Mouse (Mus musculus) embryonic facial prominence, embryonic 12.5 days (tissue): ENCODE results near the gene Rad51d. TPM values are rescaled to one million over a fixed set of nuclear protein-coding genes. Genes with fewer than 3 reads are reported as not detected.
A peak's percentile ranks its signal among the peaks of the same experiment; 100 is the strongest.

Source experiments
- ATAC-seq: fragments of 200-750 bp; cut with Nextera tagmentation; 2 replicates; pipeline ENCODE4 v1.8.0; 2017; ENCODE audit not compliant: insufficient number of reproducible peaks, insufficient read depth, low FRiP score, low TSS enrichment
- H3K27ac ChIP-seq: fragments of 300-500 bp; sonication (generic); 2 replicates; pipeline ENCODE4 v1.5.1; 2016; ENCODE audit warnings: mild to moderate bottlenecking
- H3K27me3 ChIP-seq: fragments of 300-500 bp; sonication (generic); 2 replicates; pipeline ENCODE4 v1.6.1; 2016; ENCODE audit warnings: mild to moderate bottlenecking, moderate library complexity
- H3K36me3 ChIP-seq: fragments of 300-500 bp; sonication (generic); 2 replicates; pipeline ENCODE4 v1.6.1; 2016; ENCODE audit warnings: mild to moderate bottlenecking
- H3K4me1 ChIP-seq: fragments of 300-500 bp; sonication (generic); 2 replicates; pipeline ENCODE4 v1.6.1; 2016
- H3K4me2 ChIP-seq: fragments of 300-500 bp; sonication (generic); replicated peaks from 2 replicates; pipeline ENCODE4 v1.6.1; 2016; ENCODE audit warnings: mild to moderate bottlenecking, moderate library complexity
- H3K4me3 ChIP-seq: fragments of 300-500 bp; sonication (generic); 2 replicates; pipeline ENCODE4 v1.5.1; 2016; ENCODE audit warnings: mild to moderate bottlenecking
- H3K9ac ChIP-seq: fragments of 300-500 bp; sonication (generic); 2 replicates; pipeline ENCODE4 v1.6.1; 2016; ENCODE audit warnings: mild to moderate bottlenecking, moderate library complexity
- H3K9me3 ChIP-seq: fragments of 300-500 bp; sonication (generic); 2 replicates; pipeline ENCODE4 v1.6.1; 2016; ENCODE audit warnings: mild to moderate bottlenecking, moderate library complexity
- WGBS: fragments of 180-500 bp; shearing (Covaris S2); methylation state at CpG from one replicate; pipeline ENCODE4 v1.1.7; 2016; 5-methylcytosine and 5-hydroxymethylcytosine counted together
- polyA plus RNA-seq: library from polyadenylated mRNA; unstranded; fragments of >200 nt; fragmentation: Nextera tagmentation; extraction: Ambion mirVana; gene quantifications from 2 replicates; pipeline ENCODE4 v1.2.1, GENCODE M21; 2016

Rad51d gene
- polyA plus RNA-seq, 1 experiment from 2014 or later: 11.0 TPM

- 82% methylated on average over 11 of the region's 11 CpGs for WGBS
- no peak for ATAC-seq
- no peak overlapping the region for H3K4me2 ChIP-seq
- peaks cover 5% of the 10 kb centered on the region; the same call in 1 of the 2 replicates for H3K4me1 ChIP-seq
- peaks cover 9% of the 10 kb centered on the region for H3K36me3 ChIP-seq
- no peak overlapping the region for H3K4me3 ChIP-seq
- no peaks in the 10 kb centered on the region for H3K9me3 ChIP-seq
- H3K9ac ChIP-seq: no peak overlapping the region
- H3K27ac ChIP-seq: no peak overlapping the region
- peaks cover 11% of the 10 kb centered on the region; the same call in 1 of the 2 replicates for H3K27me3 ChIP-seq
Measured at GRCm38 (mm10) chr11:82910679-82911389, 20.4 kb upstream of the Rad51d start.

DNA sequence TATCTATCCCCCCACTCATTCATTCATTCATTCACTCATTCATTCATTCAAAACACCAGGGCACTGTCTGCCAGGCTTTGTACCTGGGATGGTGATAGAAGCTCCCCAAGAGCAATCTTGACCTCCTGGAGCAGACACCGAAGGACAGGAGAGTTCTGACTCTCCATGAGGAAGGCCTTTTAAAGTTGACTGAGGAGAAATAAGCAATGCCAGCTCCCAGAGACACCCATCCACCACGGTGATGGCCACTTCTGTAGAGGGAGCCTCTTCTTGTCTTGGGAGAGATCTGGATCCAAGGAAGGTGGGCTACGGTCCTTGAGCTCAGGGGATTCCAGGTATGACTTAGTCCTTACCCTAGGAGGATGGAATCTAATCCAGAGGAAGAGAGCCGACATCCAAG is 19.8 kb upstream of the Rad51d start, which contains the start of gene Unc45b:
Unc45b (plus strand) TSS at position 301 of the 400 bp plus-strand sequence.
- WGBS: 84% methylated on average over 4 of the region's 4 CpGs

DNA sequence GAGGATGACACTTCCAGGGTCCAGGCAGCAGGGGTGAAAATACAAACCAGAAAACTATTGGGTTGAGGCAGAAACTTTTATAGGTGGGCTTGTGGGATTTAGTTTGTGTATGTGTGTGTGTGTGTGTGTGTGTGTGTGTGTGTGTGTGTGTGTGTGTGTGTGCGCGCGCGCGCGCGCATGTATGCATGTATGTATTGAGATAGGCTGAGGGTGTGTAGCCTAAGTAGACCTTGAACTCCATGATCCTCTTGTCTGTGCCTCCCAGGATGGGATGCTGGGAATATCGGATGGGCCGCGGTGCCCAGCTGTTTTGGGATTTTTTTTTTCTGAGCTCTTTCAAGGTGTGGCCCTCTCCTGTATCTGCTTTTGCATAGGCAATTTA is 18.2 kb upstream of the Rad51d start:
- Histone ChIP-seq H3K27me3 (0 out of 2 replicates have a peak, but pooled peaks cover 11% of the 10 kb centered on the region), H3K27ac (no peak overlapping the region), H3K4me2 (peak overlapping the region; percentile 86), H3K9ac (no peak overlapping the region), H3K4me3 (peak overlapping the region; percentile 86), H3K36me3 (peaks cover 32% of the 10 kb centered on the region), H3K4me1 (peaks cover 5% of the 10 kb centered on the region; the same call in 1 of the 2 replicates), H3K9me3 (no peaks in the 10 kb centered on the region)
- no peak for ATAC-seq
- WGBS: 50% methylated on average over 10 of the region's 10 CpGs

More for the DNA sequence above, 19.8 kb upstream of the Rad51d start, which contains the start of gene Unc45b:
- no peak for ATAC-seq
- peaks cover 11% of the 10 kb centered on the region; the same call in 1 of the 2 replicates for H3K27me3 ChIP-seq
- H3K4me2 ChIP-seq: no peak within 1 kb of the TSS
- no peaks in the 10 kb centered on the region for H3K9me3 ChIP-seq
- no peak within 1 kb of the TSS for H3K4me3 ChIP-seq
- H3K4me1 ChIP-seq: peaks cover 5% of the 10 kb centered on the region; the same call in 1 of the 2 replicates
- no peak within 1 kb of the TSS for H3K27ac ChIP-seq
- peaks cover 15% of the 10 kb centered on the region for H3K36me3 ChIP-seq
- no peak within 1 kb of the TSS for H3K9ac ChIP-seq

DNA sequence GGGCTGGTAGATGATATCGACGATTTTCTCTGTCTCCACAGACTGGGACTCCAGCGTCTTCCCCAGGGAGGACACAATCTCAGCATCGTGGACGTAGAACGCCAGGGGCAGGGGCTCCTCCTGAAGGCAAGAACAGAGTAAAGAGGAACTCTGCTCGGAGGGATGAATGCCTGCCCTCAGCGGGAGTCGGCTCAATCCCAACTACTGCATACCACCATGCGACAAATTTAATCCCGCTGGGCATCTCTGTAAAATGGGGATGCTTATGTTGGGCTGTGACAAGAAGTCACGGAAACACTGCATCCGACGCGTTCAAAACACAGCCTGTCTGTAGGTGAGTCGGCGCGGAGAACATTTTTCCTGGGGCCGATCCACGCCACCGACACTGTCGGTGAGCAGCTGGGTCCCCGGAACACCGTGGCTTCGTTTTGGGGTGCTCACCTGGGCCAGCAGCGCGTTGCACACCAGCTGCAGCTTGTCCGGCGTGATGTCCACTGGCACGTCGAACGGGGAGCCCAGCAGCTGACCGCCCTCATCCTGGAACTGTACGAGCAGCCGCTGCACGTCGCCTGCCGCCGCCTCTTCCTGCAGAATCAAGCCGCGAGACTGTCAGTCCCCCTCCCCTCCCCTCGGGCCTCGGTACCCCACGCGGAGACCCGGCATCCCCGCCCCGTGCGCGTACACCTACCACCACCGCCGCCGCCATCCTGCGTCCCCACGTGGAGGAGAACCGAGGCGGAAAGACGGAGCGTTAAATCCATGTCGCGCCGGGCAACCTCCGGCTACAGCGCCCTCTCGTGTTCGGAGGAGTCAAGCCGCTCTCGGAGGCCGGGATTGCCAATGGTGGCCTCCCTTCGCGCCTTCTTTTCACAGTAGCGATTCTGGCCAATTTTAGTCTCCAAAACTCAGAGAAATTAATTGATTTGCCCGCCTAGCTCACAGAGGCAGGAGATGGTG is 17.5 kb upstream of the Rad51d start, which contains the start of gene Nle1:
Nle1 (minus strand) TSS at position 761 of the 957 bp plus-strand sequence.
- no peaks in the 10 kb centered on the region for H3K9me3 ChIP-seq
- peaks cover 38% of the 10 kb centered on the region for H3K36me3 ChIP-seq
- peaks cover 5% of the 10 kb centered on the region; the same call in 1 of the 2 replicates for H3K4me1 ChIP-seq
- H3K4me2 ChIP-seq: peak within 1 kb of the TSS; percentile 86
- H3K27me3 ChIP-seq: 0 out of 2 replicates have a peak, but pooled peaks cover 7% of the 10 kb centered on the region
- peak within 1 kb of the TSS; percentile 77 for H3K9ac ChIP-seq
- peak; percentile 62; the same call in 1 of the 2 replicates for ATAC-seq
- 2% methylated on average over 69 of the region's 73 CpGs for WGBS
- no peak within 1 kb of the TSS for H3K27ac ChIP-seq
- H3K4me3 ChIP-seq: peak within 1 kb of the TSS; percentile 86

- H3K27ac ChIP-seq: no peak overlapping the region
- H3K4me1 ChIP-seq: peaks cover 5% of the 10 kb centered on the region; the same call in 1 of the 2 replicates
- H3K4me2 ChIP-seq: no peak overlapping the region
- ATAC-seq: no peak
- 84% methylated on average over 5 of the region's 5 CpGs for WGBS
- H3K27me3 ChIP-seq: no peaks in the 10 kb centered on the region
- no peak overlapping the region for H3K4me3 ChIP-seq
- H3K9ac ChIP-seq: no peak overlapping the region
- H3K36me3 ChIP-seq: peaks cover 59% of the 10 kb centered on the region
- H3K9me3 ChIP-seq: no peaks in the 10 kb centered on the region
Measured at GRCm38 (mm10) chr11:82905816-82906215, 15.4 kb upstream of the Rad51d start.

- H3K27me3 ChIP-seq: no peaks in the 10 kb centered on the region
- no peak for ATAC-seq
- H3K9me3 ChIP-seq: no peaks in the 10 kb centered on the region
- H3K9ac ChIP-seq: no peak overlapping the region
- H3K4me3 ChIP-seq: no peak overlapping the region
- H3K36me3 ChIP-seq: peaks cover 68% of the 10 kb centered on the region
- peaks cover 5% of the 10 kb centered on the region; the same call in 1 of the 2 replicates for H3K4me1 ChIP-seq
- 57% methylated on average over 8 of the region's 8 CpGs for whole genome bisulfite sequencing
- H3K27ac ChIP-seq: no peak overlapping the region
- no peak overlapping the region for H3K4me2 ChIP-seq
Measured at GRCm38 (mm10) chr11:82904952-82905351, 14.5 kb upstream of the Rad51d start.

DNA sequence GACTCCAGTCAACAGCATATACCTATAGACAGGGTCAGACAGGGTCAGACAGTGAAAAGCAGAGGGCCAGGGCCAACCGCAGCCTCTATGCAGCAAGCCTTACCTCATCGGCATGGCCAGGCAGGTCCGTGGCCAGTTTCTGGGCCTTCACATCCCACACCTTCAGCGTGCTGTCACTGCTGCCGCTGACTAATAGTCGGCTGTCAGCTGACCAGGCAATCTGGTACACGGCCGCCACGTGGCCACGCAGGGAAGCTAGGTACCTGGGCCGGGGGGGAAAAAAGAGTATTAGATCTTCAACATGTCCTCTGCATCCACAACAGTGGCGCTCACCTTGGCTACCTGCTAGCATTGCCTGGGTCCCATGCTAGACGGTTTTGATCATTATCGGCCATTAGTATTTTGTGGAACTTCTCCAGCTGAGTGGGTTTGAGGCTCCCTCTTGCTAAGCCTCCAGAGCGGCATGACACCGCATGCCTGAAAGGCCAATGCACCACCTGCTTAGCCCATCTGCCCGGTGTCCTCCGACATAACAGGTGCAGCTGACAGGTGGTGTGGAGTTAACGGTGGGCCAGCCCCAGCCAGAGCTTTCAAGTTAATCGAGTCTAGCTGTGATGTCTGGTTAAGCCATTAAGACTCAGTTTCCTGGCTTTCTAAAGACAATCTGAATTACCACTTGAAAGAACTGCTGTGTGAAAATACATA is 11.3 kb upstream of the Rad51d start:
- Histone ChIP-seq H3K4me2 (no peak overlapping the region), H3K27ac (no peak overlapping the region), H3K27me3 (no peaks in the 10 kb centered on the region), H3K4me3 (no peak overlapping the region), H3K9me3 (no peaks in the 10 kb centered on the region), H3K36me3 (peaks cover 80% of the 10 kb centered on the region), H3K4me1 (no peaks in the 10 kb centered on the region), H3K9ac (no peak overlapping the region)
- 95% methylated on average over 20 of the region's 20 CpGs for WGBS
- ATAC-seq: no peak

DNA sequence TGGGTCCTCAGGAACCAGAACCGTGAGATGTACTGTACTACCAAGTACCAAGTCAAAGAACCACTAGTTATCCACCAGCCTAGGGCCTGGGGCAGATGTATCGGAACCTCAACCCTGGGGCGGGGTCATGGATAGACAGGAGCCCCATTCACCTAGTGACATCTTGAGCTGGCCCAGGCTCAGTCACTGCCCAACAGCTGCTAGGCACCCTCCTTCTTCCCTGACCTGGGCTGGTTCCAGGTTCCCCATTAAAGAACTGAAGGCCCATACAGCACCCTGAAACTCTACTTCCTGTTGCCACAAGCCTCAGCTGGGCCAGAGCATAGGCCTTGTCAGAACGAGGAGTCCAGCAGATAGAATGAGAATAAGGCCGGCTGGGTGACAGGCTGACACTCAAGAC is 9.3 kb upstream of the Rad51d start:
- Histone ChIP-seq H3K9me3 (no peaks in the 10 kb centered on the region), H3K4me1 (no peaks in the 10 kb centered on the region), H3K4me3 (no peak overlapping the region), H3K9ac (no peak overlapping the region), H3K36me3 (peaks cover 60% of the 10 kb centered on the region), H3K27me3 (no peaks in the 10 kb centered on the region), H3K27ac (no peak overlapping the region), H3K4me2 (no peak overlapping the region)
- no peak for ATAC-seq
- 89% methylated on average over 5 of the region's 5 CpGs for WGBS

DNA sequence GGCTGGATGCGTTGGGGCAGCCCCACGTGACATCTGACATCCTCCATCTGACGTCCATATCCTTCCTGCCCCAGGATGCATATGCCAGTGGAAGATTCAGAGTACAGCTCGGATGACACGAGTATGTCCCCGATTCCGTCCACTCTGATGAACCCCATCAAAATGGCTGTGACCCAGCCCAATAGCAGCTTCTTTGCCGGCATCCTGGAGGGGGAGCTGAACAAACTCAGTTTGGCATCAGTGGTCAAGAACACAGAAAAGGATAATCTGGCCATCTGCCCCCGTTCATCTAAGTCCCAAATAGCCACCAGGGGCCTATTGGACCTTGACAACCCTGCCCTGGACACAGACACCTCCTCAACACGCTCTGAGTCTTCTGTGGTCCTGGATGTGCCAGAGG is 7.1 kb upstream of the Rad51d start:
- peaks cover 38% of the 10 kb centered on the region for H3K36me3 ChIP-seq
- H3K9me3 ChIP-seq: no peaks in the 10 kb centered on the region
- H3K4me2 ChIP-seq: no peak overlapping the region
- no peaks in the 10 kb centered on the region for H3K4me1 ChIP-seq
- H3K4me3 ChIP-seq: no peak overlapping the region
- ATAC-seq: no peak
- WGBS: 87% methylated on average over 10 of the region's 10 CpGs
- H3K27ac ChIP-seq: no peak overlapping the region
- no peaks in the 10 kb centered on the region for H3K27me3 ChIP-seq
- H3K9ac ChIP-seq: no peak overlapping the region

GRCm38 (mm10) chr11:82891936-82892335 is 1.5 kb upstream of the Rad51d start, which contains the start of gene Fndc8:
Fndc8 (plus strand) TSS chr11:82892124.
- no peak within 1 kb of the TSS for H3K9ac ChIP-seq
- no peak for ATAC-seq
- peaks cover 17% of the 10 kb centered on the region for H3K4me1 ChIP-seq

More at GRCm38 (mm10) chr11:82891936-82892335, 1.5 kb upstream of the Rad51d start, which contains the start of gene Fndc8:
- Histone ChIP-seq H3K36me3 (no peaks in the 10 kb centered on the region), H3K27me3 (no peaks in the 10 kb centered on the region), H3K9me3 (no peaks in the 10 kb centered on the region), H3K27ac (no peak within 1 kb of the TSS), H3K4me3 (no peak within 1 kb of the TSS), H3K4me2 (no peak within 1 kb of the TSS)
- WGBS: 64% methylated on average over 7 of the region's 7 CpGs
